Mouse (Mus musculus) heart, embryonic 12.5 days (tissue): ENCODE data around the gene Celf6. TPM values are rescaled to one million over a fixed set of nuclear protein-coding genes. Genes with fewer than 3 reads are reported as not detected.

Source experiments
- ATAC-seq: fragments of 200-750 bp; cut with Nextera tagmentation; 2 replicates; pipeline ENCODE4 v1.8.0; 2017; ENCODE audit warnings: moderate TSS enrichment, moderate library complexity; ENCODE audit not compliant: insufficient number of reproducible peaks, low FRiP score
- H3K27ac ChIP-seq: fragments of 300-500 bp; sonication (generic); 2 replicates; pipeline ENCODE4 v1.5.1; 2016; ENCODE audit warnings: mild to moderate bottlenecking, moderate library complexity; ENCODE audit not compliant: poor library complexity, severe bottlenecking
- H3K27me3 ChIP-seq: fragments of 300-500 bp; sonication (generic); replicated peaks from 2 replicates; pipeline ENCODE4 v1.6.1; 2016; ENCODE audit warnings: mild to moderate bottlenecking, moderate library complexity
- H3K36me3 ChIP-seq: fragments of 300-500 bp; sonication (generic); 2 replicates; pipeline ENCODE4 v1.6.1; 2016; ENCODE audit warnings: mild to moderate bottlenecking, moderate library complexity
- H3K4me1 ChIP-seq: fragments of 300-500 bp; sonication (generic); replicated peaks from 2 replicates; pipeline ENCODE4 v1.6.1; 2016; ENCODE audit warnings: mild to moderate bottlenecking
- H3K4me2 ChIP-seq: fragments of 300-500 bp; sonication (generic); 2 replicates; pipeline ENCODE4 v1.6.1; 2016; ENCODE audit warnings: mild to moderate bottlenecking, moderate library complexity
- H3K4me3 ChIP-seq: fragments of 300-500 bp; sonication (generic); 2 replicates; pipeline ENCODE4 v1.5.1; 2016; ENCODE audit warnings: mild to moderate bottlenecking
- H3K9ac ChIP-seq: fragments of 300-500 bp; sonication (generic); 2 replicates; pipeline ENCODE4 v1.6.1; 2016; ENCODE audit warnings: mild to moderate bottlenecking, moderate library complexity
- H3K9me3 ChIP-seq: fragments of 300-500 bp; sonication (generic); replicated peaks from 2 replicates; pipeline ENCODE4 v1.6.1; 2016; ENCODE audit warnings: mild to moderate bottlenecking, moderate library complexity
- WGBS: fragments of 180-500 bp; shearing (Covaris S2); methylation state at CpG from one replicate; pipeline ENCODE4 v1.1.7; 2016; 5-methylcytosine and 5-hydroxymethylcytosine counted together
- polyA plus RNA-seq: library from polyadenylated mRNA; unstranded; fragments of >200 nt; fragmentation: Nextera tagmentation; extraction: Ambion mirVana; gene quantifications from 2 replicates; pipeline ENCODE4 v1.2.1, GENCODE M21; 2016

Celf6 gene
- not detected in 2 replicates for polyA plus RNA-seq

- Histone ChIP-seq H3K9ac (no peak within 1 kb of the TSS), H3K9me3 (no peaks in the 10 kb centered on the region), H3K4me2 (peak within 1 kb of the TSS; percentile 73), H3K4me3 (peak within 1 kb of the TSS; percentile 50), H3K4me1 (peaks cover 10% of the 10 kb centered on the region; the same call in 1 of the 2 replicates), H3K27me3 (peaks cover 43% of the 10 kb centered on the region), H3K27ac (no peak within 1 kb of the TSS), H3K36me3 (no peaks in the 10 kb centered on the region)
- under 1% methylated on average over 53 of the region's 61 CpGs for WGBS
- peak; percentile 97 for ATAC-seq
Observed at GRCm38 (mm10) chr9:59577844-59578504, at the start of gene Celf6. TSS of gene Celf6 (plus strand) at chr9:59577917.

GRCm38 (mm10) chr9:59528274-59528673 lies 49.4 kb upstream of the Celf6 start:
- H3K4me3 ChIP-seq = no peak overlapping the region
- H3K4me1 ChIP-seq = no peaks in the 10 kb centered on the region
- no peak overlapping the region for H3K9ac ChIP-seq
- H3K9me3 ChIP-seq = no peaks in the 10 kb centered on the region; the same call in 1 of the 2 replicates
- no peak overlapping the region for H3K4me2 ChIP-seq
- no peak overlapping the region for H3K27ac ChIP-seq
- no peaks in the 10 kb centered on the region for H3K27me3 ChIP-seq
- ATAC-seq = no peak
- WGBS = 79% methylated on average over 2 of the region's 2 CpGs
- H3K36me3 ChIP-seq = no peaks in the 10 kb centered on the region

GRCm38 (mm10) chr9:59531645-59532044 lies 46.1 kb upstream of the Celf6 start:
- H3K27ac ChIP-seq = no peak overlapping the region
- ATAC-seq = no peak
- 0 out of 2 replicates have a peak, but pooled peaks cover 2% of the 10 kb centered on the region for H3K4me1 ChIP-seq
- H3K36me3 ChIP-seq = no peaks in the 10 kb centered on the region
- H3K9ac ChIP-seq = no peak overlapping the region
- WGBS = 49% methylated on average over 5 of the region's 5 CpGs
- no peak overlapping the region for H3K4me3 ChIP-seq
- H3K27me3 ChIP-seq = 0 out of 2 replicates have a peak, but pooled peaks cover under 1% of the 10 kb centered on the region
- H3K9me3 ChIP-seq = no peaks in the 10 kb centered on the region; the same call in 1 of the 2 replicates
- H3K4me2 ChIP-seq = no peak overlapping the region

GRCm38 (mm10) chr9:59533422-59533821 lies 44.3 kb upstream of the Celf6 start:
- WGBS = 60% methylated on average over 2 of the region's 2 CpGs
- no peak overlapping the region for H3K27ac ChIP-seq
- no peak for ATAC-seq

GRCm38 (mm10) chr9:59533889-59534288 lies 43.8 kb upstream of the Celf6 start:
- no peak overlapping the region for H3K4me3 ChIP-seq
- no peak overlapping the region for H3K9ac ChIP-seq
- no peak overlapping the region for H3K4me2 ChIP-seq
- H3K27me3 ChIP-seq = peaks cover 7% of the 10 kb centered on the region; the same call in 1 of the 2 replicates
- no peaks in the 10 kb centered on the region; the same call in 1 of the 2 replicates for H3K9me3 ChIP-seq
- WGBS = 82% methylated on average over 4 of the region's 4 CpGs
- H3K36me3 ChIP-seq = no peaks in the 10 kb centered on the region
- ATAC-seq = no peak
- no peak overlapping the region for H3K27ac ChIP-seq
- H3K4me1 ChIP-seq = peaks cover 4% of the 10 kb centered on the region; the same call in 1 of the 2 replicates

More at GRCm38 (mm10) chr9:59533422-59533821, 44.3 kb upstream of the Celf6 start:
- Histone ChIP-seq H3K4me1 (0 out of 2 replicates have a peak, but pooled peaks cover 2% of the 10 kb centered on the region), H3K36me3 (no peaks in the 10 kb centered on the region), H3K27me3 (peaks cover 7% of the 10 kb centered on the region; the same call in 1 of the 2 replicates), H3K9ac (no peak overlapping the region), H3K4me2 (no peak overlapping the region), H3K4me3 (no peak overlapping the region), H3K9me3 (no peaks in the 10 kb centered on the region; the same call in 1 of the 2 replicates)

GRCm38 (mm10) chr9:59537651-59538050 lies 40.1 kb upstream of the Celf6 start:
- 66% methylated on average over 3 of the region's 3 CpGs for WGBS
- no peaks in the 10 kb centered on the region for H3K36me3 ChIP-seq
- no peak overlapping the region for H3K4me3 ChIP-seq
- no peaks in the 10 kb centered on the region for H3K9me3 ChIP-seq
- no peak for ATAC-seq
- H3K9ac ChIP-seq = no peak overlapping the region
- no peak overlapping the region for H3K27ac ChIP-seq
- peaks cover 7% of the 10 kb centered on the region; the same call in 1 of the 2 replicates for H3K27me3 ChIP-seq
- H3K4me2 ChIP-seq = no peak overlapping the region
- peaks cover 26% of the 10 kb centered on the region for H3K4me1 ChIP-seq

GRCm38 (mm10) chr9:59539441-59540137 lies 38.1 kb upstream of the Celf6 start, which contains the start of the genes Hexa and Tmem202:
TSS of gene Hexa (plus strand) at chr9:59539540.
TSS of gene Tmem202 (minus strand) at chr9:59539847.
- peak within 1 kb of the TSS; percentile 63 for H3K4me3 ChIP-seq
- 2% methylated on average over 55 of the region's 55 CpGs for WGBS
- H3K36me3 ChIP-seq = no peaks in the 10 kb centered on the region
- no peaks in the 10 kb centered on the region for H3K9me3 ChIP-seq
- peaks cover 34% of the 10 kb centered on the region for H3K4me1 ChIP-seq
- peak within 1 kb of the TSS; percentile 2; the same call in 1 of the 2 replicates for H3K27ac ChIP-seq
- H3K4me2 ChIP-seq = peak within 1 kb of the TSS; percentile 76
- ATAC-seq = peak; percentile 86
- peak within 1 kb of the TSS; percentile 78 for H3K9ac ChIP-seq
- peaks cover 7% of the 10 kb centered on the region; the same call in 1 of the 2 replicates for H3K27me3 ChIP-seq

GRCm38 (mm10) chr9:59541617-59542016 lies 36.1 kb upstream of the Celf6 start:
- H3K4me2 ChIP-seq = no peak overlapping the region
- 83% methylated on average over 6 of the region's 6 CpGs for WGBS
- no peak overlapping the region for H3K9ac ChIP-seq
- peaks cover 3% of the 10 kb centered on the region; the same call in 1 of the 2 replicates for H3K36me3 ChIP-seq
- H3K27ac ChIP-seq = no peak overlapping the region
- H3K9me3 ChIP-seq = no peaks in the 10 kb centered on the region
- no peak for ATAC-seq
- no peak overlapping the region for H3K4me3 ChIP-seq
- H3K27me3 ChIP-seq = peaks cover 7% of the 10 kb centered on the region; the same call in 1 of the 2 replicates
- H3K4me1 ChIP-seq = peaks cover 36% of the 10 kb centered on the region

- H3K27me3 ChIP-seq = no peaks in the 10 kb centered on the region
Observed at GRCm38 (mm10) chr9:59542766-59543324, 34.9 kb upstream of the Celf6 start.

GRCm38 (mm10) chr9:59544739-59545138 lies 33.0 kb upstream of the Celf6 start:
- no peak for ATAC-seq
- Histone ChIP-seq H3K27me3 (no peaks in the 10 kb centered on the region), H3K27ac (no peak overlapping the region), H3K36me3 (peaks cover 11% of the 10 kb centered on the region), H3K9me3 (no peaks in the 10 kb centered on the region), H3K4me2 (no peak overlapping the region), H3K4me3 (no peak overlapping the region), H3K4me1 (peaks cover 32% of the 10 kb centered on the region), H3K9ac (no peak overlapping the region)
- WGBS = 43% methylated on average over 5 of the region's 5 CpGs

More at GRCm38 (mm10) chr9:59542766-59543324, 34.9 kb upstream of the Celf6 start:
- H3K9me3 ChIP-seq = no peaks in the 10 kb centered on the region
- H3K4me2 ChIP-seq = no peak overlapping the region
- H3K4me1 ChIP-seq = peaks cover 36% of the 10 kb centered on the region
- no peak overlapping the region for H3K4me3 ChIP-seq
- no peak overlapping the region for H3K27ac ChIP-seq
- peaks cover 6% of the 10 kb centered on the region; the same call in 1 of the 2 replicates for H3K36me3 ChIP-seq
- no peak overlapping the region for H3K9ac ChIP-seq
- no peak for ATAC-seq

- no peak for ATAC-seq
- 85% methylated on average over 1 of the region's 1 CpGs for WGBS
- no peak overlapping the region for H3K4me3 ChIP-seq
- H3K9me3 ChIP-seq = no peaks in the 10 kb centered on the region
- H3K27ac ChIP-seq = no peak overlapping the region
- peaks cover 32% of the 10 kb centered on the region for H3K4me1 ChIP-seq
- no peaks in the 10 kb centered on the region for H3K27me3 ChIP-seq
- H3K36me3 ChIP-seq = peaks cover 11% of the 10 kb centered on the region
- no peak overlapping the region for H3K4me2 ChIP-seq
- H3K9ac ChIP-seq = no peak overlapping the region
Observed at GRCm38 (mm10) chr9:59547869-59548268, 29.8 kb upstream of the Celf6 start.
